Mouse (Mus musculus) stomach, postnatal 0 days (tissue): ENCODE measurements at regions not wholly inside any gene's neighbourhood (a gene's known extent, or its start where the extent isn't known, plus 50 kb on each side); places are given as distances from the start of the nearest gene placed in this dataset.

ENCODE experiments used
- CTCF ChIP-seq: IDR thresholded peaks from 2 replicates; pipeline ENCODE4 v1.5.1; 2016; ENCODE audit warnings: antibody characterized with exemption, low read depth, mild to moderate bottlenecking, moderate library complexity
- EP300 ChIP-seq: optimal IDR thresholded peaks from 2 replicates; pipeline ENCODE3; 2016; ENCODE audit warnings: antibody characterized with exemption

- TF ChIP-seq CTCF (no peak), EP300 (no peak)
Observed at GRCm38 (mm10) chr13:112039422-112040145, 230.8 kb upstream of the Map3k1 start.
